Mouse (Mus musculus): ENCODE data around the gene P2rx4. TPM values are rescaled to one million over a fixed set of nuclear protein-coding genes. Genes with fewer than 3 reads are reported as not detected.

Gene P2rx4
- total and polyA plus RNA-seq, 2 experiments from 2014 or later = 17.4 to 21.1 TPM

- no peak overlapping the region for H3K4me2 ChIP-seq (ENCODE audit: low read depth, low read length)
Observed at GRCm38 (mm10) chr5:122727096-122727495, 19.8 kb downstream of the P2rx4 start.

DNA sequence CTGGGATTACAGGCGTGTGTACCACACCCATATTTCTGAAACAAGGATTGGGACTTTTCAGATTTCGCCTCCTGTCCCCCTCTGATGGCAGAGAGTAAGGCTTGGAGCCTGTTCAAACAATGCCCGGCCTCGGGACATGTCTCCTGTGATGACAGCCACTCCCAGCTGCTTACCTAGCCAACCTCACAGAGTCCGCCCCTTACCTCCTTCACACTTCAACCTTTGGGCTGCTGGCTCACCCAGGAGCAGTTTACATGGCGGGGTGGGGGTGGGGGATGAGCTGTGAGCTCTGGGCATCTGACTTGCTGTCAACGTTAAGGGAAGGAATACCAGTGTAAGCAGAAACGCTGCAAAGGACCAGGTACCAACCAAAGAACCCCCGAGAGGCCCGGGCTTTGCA is 23.4 kb downstream of the P2rx4 start:
- 88% methylated on average over 10 of the region's 10 CpGs for WGBS
- no peak overlapping the region for H3K27ac ChIP-seq
- H3K36me3 ChIP-seq (ENCODE audit: insufficient read depth, low read length) = no peaks in the 10 kb centered on the region; the same call in 1 of the 2 replicates
- H3K4me1 ChIP-seq (ENCODE audit: insufficient read depth, low read length) = no peaks in the 10 kb centered on the region
- ATAC-seq = no peak
- H3K9ac ChIP-seq (replicated peaks; ENCODE audit: low read length) = no peak overlapping the region
- no peak for TF ChIP-seq CTCF (IDR thresholded peaks at IDR 0.05; ENCODE audit: low read depth)
- DNase-seq (ENCODE audit: low spot score) = no peak
- no peaks in the 10 kb centered on the region for H3K9me3 ChIP-seq (ENCODE audit: low read length)
- H3K4me2 ChIP-seq (ENCODE audit: low read depth, low read length) = no peak overlapping the region
- H3K4me3 ChIP-seq (ENCODE audit: low read length) = no peak overlapping the region
- H3K27me3 ChIP-seq (ENCODE audit: insufficient read depth, low read length) = no peaks in the 10 kb centered on the region

More at GRCm38 (mm10) chr5:122727096-122727495, 19.8 kb downstream of the P2rx4 start:
- Histone ChIP-seq H3K36me3 (ENCODE audit: insufficient read depth, low read length) (no peaks in the 10 kb centered on the region), H3K4me3 (ENCODE audit: low read length) (no peak overlapping the region), H3K27ac (no peak overlapping the region), H3K27me3 (ENCODE audit: insufficient read depth, low read length) (no peaks in the 10 kb centered on the region), H3K4me1 (ENCODE audit: insufficient read depth, low read length) (no peaks in the 10 kb centered on the region), H3K9me3 (ENCODE audit: low read length) (no peaks in the 10 kb centered on the region), H3K9ac (replicated peaks; ENCODE audit: low read length) (no peak overlapping the region)
- DNase-seq (ENCODE audit: low spot score) (no peak), ATAC-seq (no peak)
- TF ChIP-seq CTCF (IDR thresholded peaks at IDR 0.05; ENCODE audit: low read depth) = no peak
- WGBS = 90% methylated on average over 7 of the region's 7 CpGs

GRCm38 (mm10) chr5:122731321-122731720 is 24.0 kb downstream of the P2rx4 start:
- DNase-seq (ENCODE audit: low spot score) (peak; percentile 37), ATAC-seq (no peak)
- WGBS = 73% methylated on average over 8 of the region's 8 CpGs
- TF ChIP-seq CTCF (IDR thresholded peaks at IDR 0.05; ENCODE audit: low read depth) = peak; percentile 70
- Histone ChIP-seq H3K4me2 (ENCODE audit: low read depth, low read length) (no peak overlapping the region), H3K27ac (no peak overlapping the region), H3K4me3 (ENCODE audit: low read length) (no peak overlapping the region), H3K4me1 (ENCODE audit: insufficient read depth, low read length) (no peaks in the 10 kb centered on the region), H3K27me3 (ENCODE audit: insufficient read depth, low read length) (no peaks in the 10 kb centered on the region), H3K36me3 (ENCODE audit: insufficient read depth, low read length) (no peaks in the 10 kb centered on the region; the same call in 1 of the 2 replicates), H3K9me3 (ENCODE audit: low read length) (no peaks in the 10 kb centered on the region), H3K9ac (replicated peaks; ENCODE audit: low read length) (no peak overlapping the region)

DNA sequence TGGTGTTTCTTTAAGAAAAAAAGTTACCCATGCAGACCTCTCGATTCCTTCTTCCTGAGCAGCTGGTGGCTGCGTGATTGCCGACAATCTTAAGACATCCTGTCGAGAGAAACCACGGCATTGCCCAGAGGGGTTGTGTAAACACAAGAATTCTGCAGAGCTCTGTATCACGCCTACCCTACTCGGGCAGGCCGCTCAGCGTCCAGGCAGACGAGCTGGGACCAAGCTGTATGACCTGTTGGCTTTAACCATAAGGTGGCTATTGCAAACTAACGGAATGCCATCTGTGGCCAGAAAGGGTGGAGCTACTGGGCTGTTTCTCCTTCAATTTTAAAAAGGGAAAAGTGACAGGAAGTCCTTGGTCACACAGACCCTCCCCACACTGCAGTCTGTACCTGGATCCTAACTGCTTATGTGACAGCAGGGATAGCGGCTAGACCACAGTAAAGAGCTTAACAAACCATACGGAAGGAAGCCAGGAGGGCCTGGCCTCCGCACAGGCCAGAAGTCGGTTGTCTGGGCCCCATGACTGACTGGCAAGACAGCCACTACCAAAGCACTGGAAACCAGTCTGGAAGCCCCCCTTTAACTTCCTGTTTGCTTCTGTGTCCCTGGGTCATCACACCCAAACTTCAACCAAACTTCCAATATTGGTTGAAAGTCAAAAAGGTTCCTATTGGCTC is 24.8 kb downstream of the P2rx4 start:
- H3K27me3 ChIP-seq (ENCODE audit: insufficient read depth, low read length) = no peaks in the 10 kb centered on the region
- 64% methylated on average over 15 of the region's 15 CpGs for WGBS
- H3K4me2 ChIP-seq (ENCODE audit: low read depth, low read length) = no peak overlapping the region
- no peak overlapping the region for H3K9ac ChIP-seq (replicated peaks; ENCODE audit: low read length)
- H3K27ac ChIP-seq = no peak overlapping the region
- no peaks in the 10 kb centered on the region for H3K4me1 ChIP-seq (ENCODE audit: insufficient read depth, low read length)
- H3K9me3 ChIP-seq (ENCODE audit: low read length) = no peaks in the 10 kb centered on the region
- H3K36me3 ChIP-seq (ENCODE audit: insufficient read depth, low read length) = no peaks in the 10 kb centered on the region; the same call in 1 of the 2 replicates
- no peak overlapping the region for H3K4me3 ChIP-seq (ENCODE audit: low read length)
- ATAC-seq (no peak), DNase-seq (ENCODE audit: low spot score) (no peak)
- TF ChIP-seq CTCF (IDR thresholded peaks at IDR 0.05; ENCODE audit: low read depth) = no peak

GRCm38 (mm10) chr5:122733881-122734280 is 26.5 kb downstream of the P2rx4 start:
- no peaks in the 10 kb centered on the region for H3K4me1 ChIP-seq (ENCODE audit: insufficient read depth, low read length)
- no peaks in the 10 kb centered on the region for H3K27me3 ChIP-seq (ENCODE audit: insufficient read depth, low read length)
- no peak for TF ChIP-seq CTCF (IDR thresholded peaks at IDR 0.05; ENCODE audit: low read depth)
- H3K27ac ChIP-seq = no peak overlapping the region
- WGBS = 50% methylated on average over 17 of the region's 17 CpGs
- no peaks in the 10 kb centered on the region; the same call in 1 of the 2 replicates for H3K36me3 ChIP-seq (ENCODE audit: insufficient read depth, low read length)
- no peak for DNase-seq (ENCODE audit: low spot score)
- ATAC-seq = no peak
- H3K4me3 ChIP-seq (ENCODE audit: low read length) = no peak overlapping the region
- H3K9me3 ChIP-seq (ENCODE audit: low read length) = no peaks in the 10 kb centered on the region
- peak overlapping the region; percentile 23; the same call in 1 of the 2 replicates for H3K4me2 ChIP-seq (ENCODE audit: low read depth, low read length)
- no peak overlapping the region for H3K9ac ChIP-seq (replicated peaks; ENCODE audit: low read length)

DNA sequence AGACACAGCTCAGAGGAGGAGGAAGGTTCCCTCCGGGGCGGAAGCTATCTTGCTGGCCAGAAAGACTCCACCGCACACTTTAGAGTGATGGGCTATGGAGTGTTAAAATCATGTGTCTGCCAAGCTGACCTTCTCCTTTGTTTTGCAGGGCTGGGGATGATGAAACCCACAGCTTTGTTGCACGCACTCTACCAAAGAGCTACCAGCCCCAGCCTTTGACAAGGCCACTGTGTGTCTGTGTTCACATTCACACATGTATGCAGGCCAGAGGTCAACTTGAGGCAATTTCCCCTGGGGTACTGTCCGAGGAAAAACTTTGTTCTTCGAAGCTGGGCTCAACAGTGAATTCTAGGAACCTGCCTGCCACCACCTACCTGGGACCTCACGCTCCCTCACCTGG is 28.5 kb downstream of the P2rx4 start:
- Histone ChIP-seq H3K4me3 (ENCODE audit: low read length) (no peak overlapping the region), H3K27me3 (ENCODE audit: insufficient read depth, low read length) (no peaks in the 10 kb centered on the region), H3K36me3 (ENCODE audit: insufficient read depth, low read length) (peaks cover under 1% of the 10 kb centered on the region; the same call in 1 of the 2 replicates), H3K4me2 (ENCODE audit: low read depth, low read length) (no peak overlapping the region), H3K27ac (no peak overlapping the region), H3K9me3 (ENCODE audit: low read length) (no peaks in the 10 kb centered on the region), H3K9ac (replicated peaks; ENCODE audit: low read length) (no peak overlapping the region), H3K4me1 (ENCODE audit: insufficient read depth, low read length) (no peaks in the 10 kb centered on the region)
- WGBS = 86% methylated on average over 7 of the region's 7 CpGs
- DNase-seq (ENCODE audit: low spot score) (no peak), ATAC-seq (no peak)
- TF ChIP-seq CTCF (IDR thresholded peaks at IDR 0.05; ENCODE audit: low read depth) = no peak

DNA sequence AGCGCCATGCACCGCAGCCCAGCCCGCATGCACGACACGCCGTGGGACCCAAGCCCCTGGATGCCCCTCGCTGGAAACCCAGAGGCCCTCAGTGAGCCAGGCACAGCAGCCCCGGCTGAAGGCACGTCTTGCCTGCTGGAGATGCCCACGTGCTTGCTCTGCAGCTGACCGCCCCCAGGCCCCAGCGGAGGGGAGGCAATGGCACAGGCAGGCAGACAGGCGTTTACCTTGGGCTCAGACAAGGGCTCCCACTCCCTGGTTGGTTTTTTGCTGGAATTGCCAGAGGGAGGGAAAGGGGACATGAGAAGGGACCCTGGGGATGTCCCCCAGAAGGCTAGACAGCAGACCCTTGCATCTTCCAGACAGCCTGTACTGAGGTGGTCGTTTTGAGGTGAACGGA is 29.4 kb downstream of the P2rx4 start:
- ATAC-seq = no peak
- WGBS = 92% methylated on average over 15 of the region's 15 CpGs

More for the DNA sequence above, 29.4 kb downstream of the P2rx4 start:
- no peak for TF ChIP-seq CTCF (IDR thresholded peaks at IDR 0.05; ENCODE audit: low read depth)
- H3K36me3 ChIP-seq (ENCODE audit: insufficient read depth, low read length) = peaks cover 8% of the 10 kb centered on the region; the same call in 1 of the 2 replicates
- no peak overlapping the region for H3K4me3 ChIP-seq (ENCODE audit: low read length)
- no peak overlapping the region for H3K27ac ChIP-seq
- no peaks in the 10 kb centered on the region for H3K9me3 ChIP-seq (ENCODE audit: low read length)
- H3K9ac ChIP-seq (replicated peaks; ENCODE audit: low read length) = no peak overlapping the region
- H3K4me2 ChIP-seq (ENCODE audit: low read depth, low read length) = no peak overlapping the region
- DNase-seq (ENCODE audit: low spot score) = no peak
- no peaks in the 10 kb centered on the region for H3K4me1 ChIP-seq (ENCODE audit: insufficient read depth, low read length)
- no peaks in the 10 kb centered on the region for H3K27me3 ChIP-seq (ENCODE audit: insufficient read depth, low read length)
